Mouse (Mus musculus) left cerebral cortex, adult 8-10 months (tissue): ENCODE results near the gene Rpa1. TPM values are rescaled to one million over a fixed set of nuclear protein-coding genes. Genes with fewer than 3 reads are reported as not detected.
"Not testable (repeated sequence)": the region's sequence is repeated elsewhere in the genome, so short reads cannot be mapped to it uniquely, and the experiment has no call there.

Experiments
- DNase-seq, 2 experiments: peaks; one replicate each; pipeline ENCODE4 v3.0.0; 2022; ENCODE audit warnings: low spot score in 2 of 2
- total RNA-seq, 4 experiments: library from RNA; stranded (reverse); gene quantifications; 2 replicates each; pipeline ENCODE4 v1.2.4; 2022

The Rpa1 gene
- 10 to 100 TPM; 47.5 to 51.4 (median 50.2) TPM for total RNA-seq

DNA sequence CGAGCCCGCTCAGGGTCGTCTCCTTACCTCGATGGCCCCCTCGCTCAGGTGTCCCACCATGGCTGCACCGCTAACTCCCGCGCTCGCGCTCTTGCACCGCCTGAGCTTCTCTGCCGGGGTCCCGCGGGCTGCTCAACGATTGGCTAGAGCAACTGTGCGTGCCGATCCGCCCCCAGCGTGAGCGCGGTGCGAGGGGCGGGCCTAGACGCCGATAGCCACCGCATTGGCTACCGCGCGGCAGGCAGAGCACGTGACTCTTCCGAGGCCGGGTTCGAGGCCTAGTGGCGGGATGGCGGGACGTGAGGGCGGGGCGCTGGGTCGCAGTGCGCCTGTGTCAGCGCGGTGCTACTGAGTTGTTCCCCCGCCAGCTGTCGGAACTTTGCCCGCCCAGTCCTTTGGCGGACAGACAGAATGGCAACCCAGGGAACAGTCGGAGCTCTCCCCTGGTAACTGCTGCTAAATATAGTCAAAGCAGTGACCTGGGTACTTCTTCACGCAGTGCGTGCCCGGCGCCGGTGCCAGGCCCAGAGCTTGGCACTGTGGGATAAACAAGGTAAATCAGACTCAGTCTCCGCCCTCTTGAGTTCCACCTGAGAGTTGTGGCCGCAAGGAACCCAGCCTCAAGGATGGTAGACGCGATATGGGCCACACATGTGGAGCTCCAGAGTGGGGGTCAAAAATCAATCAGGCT lies at the start of gene Rpa1, which contains the start of gene Smyd4:
Rpa1 (minus strand) TSS at position 126 of the 691 bp plus-strand sequence.
Smyd4 (plus strand) TSS at position 235 of the 691 bp plus-strand sequence.
- DNase-seq: peak; percentile 78 to 94

DNA sequence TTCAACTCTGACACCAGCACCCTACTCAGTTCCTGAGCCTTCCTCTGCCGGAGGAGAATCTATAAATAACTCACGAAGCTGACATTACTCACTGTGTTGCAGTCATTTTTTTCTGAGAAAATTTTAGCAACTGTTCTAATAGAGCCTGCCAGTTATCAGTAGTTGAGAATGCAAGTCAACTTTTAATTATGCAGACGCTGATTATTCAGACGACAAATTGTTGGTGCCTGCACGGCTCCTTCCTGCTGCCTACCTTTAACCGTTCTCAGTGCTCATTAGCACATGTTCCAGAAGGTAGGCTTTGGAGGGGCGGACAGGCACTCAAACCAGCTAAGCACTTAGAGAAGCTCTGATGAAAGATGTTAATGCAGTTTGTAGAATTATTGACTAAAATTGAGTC lies 49.3 kb upstream of the Rpa1 start:
- no peak for DNase-seq

DNA sequence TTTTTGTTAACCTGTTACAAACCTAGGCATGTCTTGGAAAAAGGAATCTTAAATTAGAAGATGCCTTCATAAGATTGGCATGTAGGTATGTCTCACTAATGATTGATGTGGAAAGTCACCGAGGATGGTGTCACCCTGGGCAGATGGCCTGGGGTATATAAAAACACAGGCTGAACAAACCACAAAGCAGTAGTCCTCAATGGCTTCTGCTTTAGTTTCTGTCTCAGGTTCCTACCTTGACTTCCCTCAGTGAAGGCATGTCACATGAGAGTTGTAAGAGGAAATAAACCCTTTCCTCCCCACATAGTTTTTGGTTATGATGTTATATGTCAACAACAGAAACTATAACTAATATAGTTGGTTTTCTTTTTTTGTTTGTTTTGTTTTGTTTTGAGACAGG lies 47.5 kb upstream of the Rpa1 start:
- no peak for DNase-seq

DNA sequence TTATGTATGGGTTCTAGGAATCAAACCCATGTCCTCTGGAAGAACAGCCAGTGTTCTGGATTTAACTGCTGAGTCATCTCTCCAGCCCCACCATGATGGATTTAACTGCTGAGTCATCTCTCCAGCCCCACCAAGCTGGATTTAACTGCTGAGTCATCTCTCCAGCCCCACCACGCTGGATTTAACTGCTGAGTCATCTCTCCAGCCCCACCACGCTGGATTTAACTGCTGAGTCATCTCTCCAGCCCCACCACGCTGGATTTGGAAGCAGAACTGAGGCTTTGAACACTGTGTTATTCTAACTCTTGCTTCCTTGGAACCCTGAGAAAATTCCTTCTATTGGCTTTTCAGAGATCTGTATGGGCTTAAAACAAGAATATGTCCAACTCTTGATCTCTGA lies 35.4 kb upstream of the Rpa1 start:
- DNase-seq: not testable (repeated sequence)

DNA sequence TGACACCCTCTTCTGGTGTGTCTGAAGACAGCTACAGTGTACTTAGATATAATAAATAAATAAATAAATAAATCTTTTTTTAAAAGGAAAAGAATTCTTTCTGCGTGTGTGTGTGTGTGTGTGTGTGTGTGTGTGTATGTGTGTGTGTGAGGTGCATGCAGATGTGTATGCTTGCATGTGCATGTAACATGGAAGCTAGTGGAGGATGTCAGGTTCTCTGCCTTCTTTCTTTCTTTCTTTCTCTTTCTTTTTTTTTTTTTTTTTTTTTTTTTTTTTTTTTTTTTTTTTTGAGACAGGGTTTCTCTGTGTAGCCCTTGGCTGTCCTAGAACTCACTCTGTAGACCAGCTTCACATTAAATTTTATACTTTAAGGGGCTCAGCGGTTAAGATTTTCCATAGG lies 30.7 kb upstream of the Rpa1 start:
- not testable (repeated sequence) for DNase-seq

DNA sequence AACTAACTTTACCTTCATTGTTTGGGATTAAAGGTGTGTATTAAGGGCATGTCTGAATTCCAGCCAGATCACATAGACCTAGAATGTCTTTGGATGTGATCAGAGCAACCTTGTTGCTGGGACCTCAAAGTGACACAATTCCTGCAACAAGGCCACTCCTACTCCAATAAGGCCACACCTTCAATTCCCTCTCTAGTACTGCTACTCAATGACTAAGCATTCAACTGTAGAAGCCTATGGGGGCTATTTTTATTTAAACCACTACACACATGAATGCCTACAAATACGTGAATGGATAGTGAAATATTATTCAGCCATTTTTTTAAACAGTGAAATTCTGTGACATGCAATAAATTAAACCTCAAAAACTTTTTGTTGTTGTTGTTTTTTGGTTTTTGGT lies 29.0 kb upstream of the Rpa1 start:
- no peak for DNase-seq

DNA sequence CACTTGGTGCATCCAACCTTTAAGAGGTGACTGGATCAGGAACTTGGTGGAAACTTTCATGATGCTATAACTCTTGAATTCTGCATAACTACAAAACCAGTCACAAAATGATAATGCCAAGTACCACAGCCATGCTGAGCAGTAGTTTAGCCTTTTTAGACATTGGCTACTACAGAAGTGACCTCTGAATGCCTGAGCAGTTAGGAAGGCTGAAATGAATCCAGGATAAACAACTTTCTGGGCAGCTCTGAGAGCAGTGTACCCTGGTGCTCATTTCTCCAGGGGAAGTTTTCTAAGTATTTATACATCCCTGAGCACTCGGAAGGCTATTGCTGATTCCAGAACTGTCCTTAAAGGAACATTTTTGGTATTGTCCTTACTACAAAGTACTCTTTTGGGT lies 7.4 kb upstream of the Rpa1 start:
- no peak for DNase-seq

DNA sequence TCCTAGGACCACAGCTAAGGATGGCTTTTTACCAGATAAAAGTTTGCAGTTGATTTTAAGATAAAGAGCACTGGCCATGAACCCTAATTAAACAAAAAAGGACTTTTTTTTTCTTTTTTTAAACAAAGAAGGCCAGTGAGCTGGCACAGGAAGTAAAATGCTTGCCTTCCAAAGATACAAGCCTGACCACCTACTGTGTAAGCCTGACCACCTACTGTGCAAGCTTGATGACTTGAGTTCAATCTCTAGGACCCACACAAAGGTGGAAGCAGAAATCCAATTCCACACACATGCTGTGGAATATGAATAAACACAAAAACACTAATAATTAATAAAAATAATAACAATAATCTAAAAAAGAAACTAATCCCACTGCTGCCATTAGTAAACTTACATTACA lies 3.1 kb upstream of the Rpa1 start:
- no peak for DNase-seq

DNA sequence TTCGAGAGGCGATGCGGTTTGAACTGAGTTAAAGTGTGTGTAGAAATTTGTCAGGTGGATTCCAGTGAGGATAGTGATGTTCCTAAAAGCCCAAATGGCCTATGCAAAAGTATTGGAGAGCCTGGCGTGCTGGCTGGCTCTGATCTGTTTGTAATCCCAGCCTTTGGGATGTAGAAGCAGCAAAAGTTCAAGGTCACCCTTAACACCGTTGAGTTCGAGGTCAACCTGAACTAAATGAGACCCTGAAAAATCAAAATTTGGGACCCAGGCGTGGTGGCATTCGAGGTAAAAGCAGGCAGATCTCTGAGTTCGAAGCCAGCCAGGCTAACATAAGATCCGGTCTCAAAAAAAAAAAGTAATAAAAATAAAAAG lies 752 bp upstream of the Rpa1 start:
- DNase-seq: no peak

DNA sequence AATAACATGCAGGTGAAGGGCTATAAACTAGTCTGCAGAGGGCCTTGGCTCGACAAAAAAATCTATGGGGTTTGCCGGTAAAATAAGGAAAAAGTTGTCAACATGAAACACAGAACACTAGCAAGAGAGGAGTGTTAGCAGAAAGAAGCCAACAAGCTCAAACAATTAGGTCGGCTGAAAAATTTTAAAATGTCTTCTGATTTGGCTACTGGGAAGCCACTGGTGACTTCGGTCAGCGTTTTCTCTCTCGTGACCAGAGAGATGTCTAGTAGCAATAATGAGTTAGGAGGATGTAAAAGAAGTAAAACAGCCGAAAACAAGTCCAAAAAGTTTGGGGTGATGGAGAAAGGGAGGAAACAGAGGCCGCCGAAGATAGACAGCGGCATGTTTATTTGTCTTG lies 528 bp downstream of the Rpa1 start:
- no peak for DNase-seq

DNA sequence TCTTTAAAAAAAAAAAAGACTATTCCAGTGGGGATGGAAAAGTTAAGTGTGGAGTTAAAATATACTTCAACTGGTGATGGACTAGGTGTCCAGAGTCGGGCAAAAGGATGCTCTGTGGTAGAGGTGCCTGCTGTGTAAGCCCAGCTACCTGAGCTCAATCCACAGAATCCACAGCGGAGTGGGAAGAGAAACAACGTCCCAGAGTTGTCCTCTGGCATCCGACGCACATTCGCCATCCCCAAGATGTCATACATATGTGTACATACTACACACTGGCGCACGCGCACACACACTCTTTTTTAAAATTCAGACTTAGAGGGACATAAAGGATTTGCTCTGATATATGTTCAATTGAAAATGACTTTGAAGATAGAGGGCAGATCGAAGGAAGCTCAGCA lies 937 bp downstream of the Rpa1 start:
- no peak for DNase-seq

DNA sequence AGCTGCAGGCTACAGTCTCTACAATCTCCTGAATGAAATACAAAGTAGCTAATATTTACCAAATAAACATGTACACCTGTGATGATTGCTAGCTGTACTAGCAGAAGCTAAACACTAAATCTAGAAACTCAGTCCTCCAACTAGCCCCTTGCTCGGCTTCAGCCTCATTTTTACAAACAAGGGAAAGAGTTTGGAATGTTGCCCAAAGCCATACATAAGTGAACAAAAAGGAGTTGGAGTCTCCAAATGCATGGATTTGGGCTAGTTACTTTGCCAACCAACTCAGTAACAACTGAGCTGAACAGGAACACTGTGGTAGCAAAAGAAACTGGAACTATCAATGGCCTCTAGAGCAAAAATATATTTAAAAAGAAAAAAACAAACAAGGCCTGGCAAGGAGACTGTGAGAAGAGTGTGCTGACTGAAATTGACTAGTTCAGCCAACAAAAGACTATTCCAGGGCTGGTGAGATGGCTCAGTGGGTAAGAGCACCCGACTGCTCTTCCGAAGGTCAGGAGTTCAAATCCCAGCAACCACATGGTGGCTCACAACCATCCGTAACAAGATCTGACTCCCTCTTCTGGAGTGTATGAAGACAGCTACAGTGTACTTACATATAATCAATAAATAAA lies 1.5 kb downstream of the Rpa1 start:
- DNase-seq: no peak

DNA sequence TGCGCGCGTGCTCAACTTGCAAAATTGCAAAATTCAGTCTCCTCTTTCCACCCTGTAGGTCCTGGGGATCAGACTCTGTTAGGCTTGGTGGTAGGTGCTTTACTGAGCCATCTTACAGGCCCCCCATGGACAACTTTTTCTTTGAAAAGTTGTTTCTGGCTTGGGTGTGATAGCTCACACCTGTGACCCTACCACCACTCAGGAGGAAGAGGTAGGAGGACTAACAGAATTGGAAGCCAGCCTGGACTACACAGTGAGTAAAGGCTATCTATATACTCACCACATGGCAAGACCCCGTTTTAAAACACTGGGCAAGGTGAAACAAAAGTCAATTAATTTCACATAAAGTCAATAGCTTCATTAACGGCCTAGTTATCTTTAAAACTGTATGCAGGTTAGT lies 3.4 kb downstream of the Rpa1 start:
- DNase-seq: no peak

DNA sequence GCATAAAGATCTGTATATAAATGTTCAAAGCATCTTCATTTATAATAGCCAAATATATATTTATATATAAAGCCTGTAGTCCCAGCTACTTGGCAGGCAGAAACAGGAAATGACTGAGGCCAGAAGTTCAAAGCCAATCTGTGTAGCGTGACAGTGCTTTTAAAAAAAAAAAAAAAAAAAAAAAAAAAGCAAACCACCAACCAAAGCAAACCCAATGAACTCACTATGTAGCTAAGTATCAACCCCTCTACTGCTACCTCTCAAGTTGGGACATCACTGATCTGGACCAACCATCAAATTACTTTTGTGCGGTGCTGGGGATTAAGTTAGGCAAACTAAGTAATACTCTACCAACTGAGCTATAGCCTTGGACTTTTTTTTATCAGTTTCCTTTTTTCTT lies 4.0 kb downstream of the Rpa1 start:
- no peak for DNase-seq

DNA sequence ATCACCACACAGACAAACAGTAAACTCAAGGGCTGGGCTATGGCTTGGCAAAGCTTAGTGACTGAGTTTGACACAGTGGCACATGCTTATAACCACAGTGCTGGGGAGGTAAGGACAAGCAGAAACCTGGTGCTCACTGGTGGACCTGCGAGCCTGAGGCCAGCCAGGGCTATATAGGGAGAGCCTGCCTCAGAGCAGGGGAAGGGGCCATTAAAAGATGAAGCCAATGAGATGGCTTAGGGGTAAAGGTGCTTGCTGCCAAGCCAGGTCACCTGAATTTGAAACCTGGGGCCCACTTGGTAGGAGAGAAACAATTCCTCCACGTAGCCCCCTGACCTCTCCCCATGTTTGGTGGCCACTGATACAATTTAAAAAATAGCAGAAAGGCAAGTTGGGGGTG lies 5.0 kb downstream of the Rpa1 start:
- no peak for DNase-seq

DNA sequence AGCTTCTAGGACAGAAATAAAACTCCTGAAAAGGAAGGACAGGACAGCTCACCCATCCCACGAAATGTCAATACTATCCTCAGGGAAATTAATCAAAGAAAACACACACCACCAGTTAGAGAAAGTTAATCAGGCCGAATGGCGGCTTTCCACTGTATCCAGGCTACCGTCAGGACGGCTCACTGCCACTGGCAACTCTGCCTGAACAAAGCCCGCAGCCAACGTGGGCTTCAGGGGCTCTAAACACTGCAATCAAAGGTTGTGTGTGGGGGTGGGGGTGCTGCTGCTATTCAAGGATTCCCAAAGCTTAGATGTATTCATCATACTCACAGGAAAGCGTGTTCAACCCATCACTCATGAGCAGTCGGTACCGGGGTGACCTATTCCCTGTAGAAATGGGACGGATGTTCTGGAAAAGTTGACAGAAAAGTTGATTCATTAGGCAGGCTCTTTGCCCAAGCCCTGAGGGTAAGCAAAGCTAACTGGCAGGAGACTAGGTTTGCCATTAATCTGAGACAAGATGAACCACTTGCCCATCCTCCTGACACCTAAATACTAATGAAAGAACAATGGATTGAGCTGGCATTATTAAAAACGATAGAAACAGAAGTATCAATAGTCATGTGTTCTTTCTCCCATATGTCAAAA lies 7.3 kb downstream of the Rpa1 start:
- no peak for DNase-seq

DNA sequence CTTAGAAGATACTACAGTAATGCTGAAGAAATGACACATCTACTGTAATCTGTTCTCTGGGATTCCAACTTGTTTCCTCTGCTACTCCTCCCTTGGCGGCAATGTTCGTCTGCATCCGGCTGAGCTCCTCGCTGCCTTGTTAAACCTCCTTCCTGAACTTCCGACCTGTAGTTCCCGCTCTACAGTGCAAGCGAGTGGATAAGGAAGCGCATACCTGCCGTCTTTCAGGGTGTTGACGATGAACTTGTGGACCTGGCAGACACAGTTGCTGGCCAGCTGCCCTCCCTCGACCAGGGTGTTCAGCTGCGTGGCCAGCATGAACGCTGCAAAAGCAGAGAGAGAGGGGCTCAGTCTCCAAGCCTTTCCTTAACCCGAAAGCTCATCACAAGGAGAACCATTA lies 8.0 kb downstream of the Rpa1 start:
- no peak for DNase-seq

DNA sequence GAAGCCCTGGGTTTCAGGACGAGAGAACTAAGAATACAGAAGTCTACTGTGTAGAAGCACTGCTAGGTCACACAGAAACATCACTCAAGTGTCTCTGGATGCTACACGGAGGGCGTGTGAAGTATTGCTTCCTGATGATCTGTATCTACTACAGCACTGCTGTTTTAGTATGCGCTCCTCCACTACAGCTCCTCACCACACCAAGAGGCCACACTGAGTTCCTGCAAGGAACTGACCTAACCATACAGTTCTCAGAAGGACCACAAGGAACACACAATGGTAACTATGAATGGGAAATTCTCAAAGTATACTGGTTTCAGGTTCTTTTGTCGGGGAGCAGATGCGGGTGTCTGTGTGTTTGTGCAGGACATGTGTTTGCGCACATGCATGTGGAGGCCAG lies 10.9 kb downstream of the Rpa1 start:
- no peak for DNase-seq

DNA sequence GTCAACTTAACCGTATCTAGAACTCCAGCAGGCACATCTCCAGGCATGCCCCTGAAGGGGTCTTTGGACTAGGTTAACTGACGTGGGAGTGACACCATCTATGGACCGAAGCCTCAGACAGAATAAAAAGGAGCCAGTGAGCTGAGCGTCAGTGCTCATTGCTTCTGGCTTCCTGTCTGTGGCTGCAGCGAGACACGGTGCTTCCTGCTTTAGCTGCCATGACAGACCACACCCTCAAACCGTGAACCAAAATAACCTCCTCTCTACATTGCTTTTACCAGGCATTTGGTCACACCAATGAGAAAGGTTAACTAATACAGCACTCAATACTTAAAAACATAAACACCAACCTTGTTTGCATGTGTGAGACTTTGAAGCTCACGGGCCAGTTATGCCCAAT lies 11.4 kb downstream of the Rpa1 start:
- DNase-seq: no peak

DNA sequence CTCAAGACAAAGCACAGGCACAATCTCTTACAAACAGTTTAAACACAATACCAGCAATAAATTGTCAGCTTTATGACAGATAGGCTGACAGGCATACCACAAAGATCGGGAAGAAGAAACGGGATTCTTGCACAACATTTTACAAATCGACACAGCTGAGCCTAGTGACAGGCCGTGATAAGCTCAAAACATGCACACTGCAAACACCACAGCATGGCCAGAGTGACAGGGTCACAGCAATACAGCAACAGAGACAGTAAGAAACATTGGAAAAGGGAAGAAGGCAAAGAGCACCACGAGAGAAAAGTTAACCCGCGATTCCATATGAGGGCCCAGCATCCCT lies 22.2 kb downstream of the Rpa1 start:
- DNase-seq: no peak

DNA sequence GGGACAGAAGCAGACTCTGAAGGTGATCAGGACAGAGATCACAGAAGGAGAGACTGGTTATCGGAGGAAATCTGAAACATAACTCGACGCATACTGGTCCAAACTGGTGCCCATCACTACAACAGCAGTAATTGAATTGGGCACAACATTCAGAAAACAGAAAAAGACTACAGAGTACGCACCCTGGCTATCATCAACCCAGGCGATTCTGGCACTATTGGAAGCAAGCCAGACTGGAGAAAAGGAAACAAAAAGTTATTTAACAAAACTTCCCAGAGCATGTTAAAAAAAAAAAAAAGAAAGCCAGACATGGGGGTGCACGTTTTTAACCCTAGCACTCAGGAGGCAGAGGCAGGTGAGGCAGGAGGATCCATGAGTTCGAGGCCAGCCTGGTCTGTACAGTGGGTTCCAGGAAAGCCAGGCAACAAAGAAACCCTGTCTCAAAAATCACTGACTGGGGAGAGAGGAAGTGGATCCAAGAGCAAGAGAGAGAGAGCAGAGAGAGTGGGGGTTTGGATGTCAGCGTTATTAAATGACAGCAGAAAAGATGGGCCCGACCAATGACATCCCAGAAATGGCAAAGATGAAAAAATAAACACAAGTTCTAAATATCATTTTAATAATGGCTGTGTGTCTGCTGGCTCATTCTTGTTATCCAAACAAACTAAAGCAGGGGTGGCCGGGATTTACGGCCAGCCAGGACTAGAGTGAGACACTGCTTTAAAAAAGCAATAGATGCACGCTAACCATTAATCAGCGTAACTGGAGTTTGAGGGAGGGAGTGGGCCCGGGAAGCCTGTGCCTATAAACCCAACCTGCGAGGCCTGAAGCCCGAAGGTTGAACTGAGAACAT lies 22.8 kb downstream of the Rpa1 start:
- no peak for DNase-seq

DNA sequence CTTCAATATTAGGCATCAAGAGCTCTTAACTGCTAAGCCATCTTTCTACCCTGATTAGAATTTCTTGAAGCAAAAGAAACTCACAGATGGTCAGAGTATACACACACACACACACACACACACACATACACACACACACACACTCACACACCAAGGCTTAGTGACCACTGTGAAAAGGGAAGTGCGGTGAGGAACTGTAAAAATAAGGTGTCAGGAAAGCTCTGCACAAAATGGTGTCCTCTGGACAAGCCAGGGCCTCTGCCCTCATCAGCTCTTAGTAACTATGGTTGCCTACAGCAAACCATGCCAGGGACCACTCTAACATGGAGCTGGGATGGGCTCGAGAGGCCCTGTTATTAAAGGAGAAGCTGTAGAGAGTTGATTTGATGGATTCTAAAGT lies 23.7 kb downstream of the Rpa1 start:
- DNase-seq: no peak
